Mouse (Mus musculus): ENCODE measurements at regions not wholly inside any gene's neighbourhood (a gene's known extent, or its start where the extent isn't known, plus 50 kb on each side); places are given as distances from the start of the nearest gene placed in this dataset.
"Not testable (repeated sequence)": the region's sequence is repeated elsewhere in the genome, so short reads cannot be mapped to it uniquely, and the experiment has no call there.

GRCm38 (mm10) chr16:31573833-31574232, 89.4 kb upstream of the Dlg1 start:
- not testable (repeated sequence) for TF ChIP-seq CTCF (IDR thresholded peaks at IDR 0.05; ENCODE audit: borderline replicate concordance, extremely low read depth, insufficient read depth, insufficient read length); POLR2A (IDR thresholded peaks at IDR 0.05; ENCODE audit: borderline replicate concordance, extremely low read depth, insufficient read depth, insufficient read length, poor library complexity, severe bottlenecking)
